Mouse (Mus musculus) lung, postnatal 0 days (tissue): ENCODE results near the gene Cplx3.

Experiments
- CTCF ChIP-seq: IDR thresholded peaks from 2 replicates; pipeline ENCODE4 v1.5.1; 2016; ENCODE audit warnings: antibody characterized with exemption, mild to moderate bottlenecking
- EP300 ChIP-seq: IDR thresholded peaks from 2 replicates; pipeline ENCODE4 v1.6.1; 2016; ENCODE audit warnings: antibody characterized with exemption, mild to moderate bottlenecking, control low read depth

GRCm38 (mm10) chr9:57605503-57605902 lies 578 bp downstream of the Cplx3 start:
- TF ChIP-seq EP300, result no peak
- no peak for TF ChIP-seq CTCF
